Mouse (Mus musculus): ENCODE data around the gene Psmd13. TPM values are rescaled to one million over a fixed set of nuclear protein-coding genes. Genes with fewer than 3 reads are reported as not detected.

Psmd13 gene
- 100 to 1,000 TPM; 131 to 135 TPM for total RNA-seq (2021)
- long read RNA-seq, experiment 1, transcript Psmd13-201 (13 exons, 1,989 nt) = major isoform, 79 of 90 reads
- long read RNA-seq, experiment 1, partial matches to known transcripts = 3 of 90 reads
- long read RNA-seq, experiment 1, other reads (novel, unspliced or antisense) = 6 of 90 reads
- long read RNA-seq, experiment 2, transcript Psmd13-201 (13 exons, 1,989 nt) = major isoform, 148 of 161 reads
- long read RNA-seq, experiment 2, partial matches to known transcripts = 9 of 161 reads
- long read RNA-seq, experiment 2, other reads (novel, unspliced or antisense) = 3 of 161 reads

- DNase-seq (ENCODE audit: low spot score in 2 of 2) = peak; percentile 93 to 95
Observed at GRCm38 (mm10) chr7:140881696-140882468, at the start of gene Psmd13, which contains the start of gene Sirt3. Gene Psmd13 (plus strand): TSS chr7:140881968. Gene Sirt3 (minus strand): TSS chr7:140882309.

- DNase-seq (ENCODE audit: low spot score in 2 of 2) = no peak
Observed at GRCm38 (mm10) chr7:140833341-140833740, 48.4 kb upstream of the Psmd13 start.

- no peak for DNase-seq (ENCODE audit: low spot score in 2 of 2)
Observed at GRCm38 (mm10) chr7:140834968-140835757, 46.6 kb upstream of the Psmd13 start, which contains the start of gene Urah. Gene Urah (plus strand): TSS chr7:140835018.

GRCm38 (mm10) chr7:140835758-140836087 lies 46.0 kb upstream of the Psmd13 start:
- no peak for DNase-seq (ENCODE audit: low spot score in 2 of 2)

GRCm38 (mm10) chr7:140836243-140837115 lies 45.3 kb upstream of the Psmd13 start:
- peak; percentile 39 to 69 for DNase-seq (ENCODE audit: low spot score in 2 of 2)

- no peak for DNase-seq (ENCODE audit: low spot score in 2 of 2)
Observed at GRCm38 (mm10) chr7:140839556-140839955, 42.2 kb upstream of the Psmd13 start.

GRCm38 (mm10) chr7:140840750-140841735 lies 40.7 kb upstream of the Psmd13 start:
- DNase-seq (ENCODE audit: low spot score in 2 of 2) = no peak

- no peak for DNase-seq (ENCODE audit: low spot score in 2 of 2)
Observed at GRCm38 (mm10) chr7:140843806-140844205, 38.0 kb upstream of the Psmd13 start.

GRCm38 (mm10) chr7:140844905-140845665 lies 36.7 kb upstream of the Psmd13 start, which contains the start of gene Scgb1c1:
Gene Scgb1c1 (plus strand): TSS chr7:140845547.
- peak; percentile 90 for DNase-seq (ENCODE audit: low spot score in 2 of 2)

- DNase-seq (ENCODE audit: low spot score in 2 of 2) = no peak
Observed at GRCm38 (mm10) chr7:140845683-140846082, 36.1 kb upstream of the Psmd13 start.

- no peak for DNase-seq (ENCODE audit: low spot score in 2 of 2)
Observed at GRCm38 (mm10) chr7:140846676-140847075, 35.1 kb upstream of the Psmd13 start.

- peak in 1 of 2 experiments; percentile 41 for DNase-seq (ENCODE audit: low spot score in 2 of 2)
Observed at GRCm38 (mm10) chr7:140847755-140848580, 33.8 kb upstream of the Psmd13 start, which contains the start of gene Odf3. Gene Odf3 (plus strand): TSS chr7:140847805.

- DNase-seq (ENCODE audit: low spot score in 2 of 2) = no peak
Observed at GRCm38 (mm10) chr7:140848591-140848990, 33.2 kb upstream of the Psmd13 start.

- no peak for DNase-seq (ENCODE audit: low spot score in 2 of 2)
Observed at GRCm38 (mm10) chr7:140851916-140852315, 29.9 kb upstream of the Psmd13 start.

- no peak for DNase-seq (ENCODE audit: low spot score in 2 of 2)
Observed at GRCm38 (mm10) chr7:140853386-140853785, 28.4 kb upstream of the Psmd13 start.

GRCm38 (mm10) chr7:140854483-140854882 lies 27.3 kb upstream of the Psmd13 start:
- no peak for DNase-seq (ENCODE audit: low spot score in 2 of 2)

- DNase-seq (ENCODE audit: low spot score in 2 of 2) = no peak
Observed at GRCm38 (mm10) chr7:140855181-140855580, 26.6 kb upstream of the Psmd13 start.
